Mouse (Mus musculus) bone marrow, adult 2 months (tissue): Measurements from ENCODE around the gene Prom1. TPM values are rescaled to one million over a fixed set of nuclear protein-coding genes. Genes with fewer than 3 reads are reported as not detected.

Source experiments
- H3K27ac ChIP-seq: fragments of 200-500 bp; 2 replicates; pipeline ENCODE4 v1.5.1; 2012; ENCODE audit warnings: low read depth, mild to moderate bottlenecking, control low read depth, inconsistent platforms, low read length; ENCODE audit not compliant: control insufficient read depth, poor library complexity, insufficient read depth
- H3K4me1 ChIP-seq: fragments of 200-500 bp; 2 replicates; pipeline ENCODE4 v1.6.1; 2011; ENCODE audit warnings: low read length; ENCODE audit not compliant: control insufficient read depth, insufficient read depth
- H3K4me3 ChIP-seq: fragments of 200-500 bp; replicated peaks from 2 replicates; pipeline ENCODE3; 2011; ENCODE audit warnings: mild to moderate bottlenecking, low read depth, low read length, control low read depth; ENCODE audit not compliant: control insufficient read depth
- CTCF ChIP-seq: fragments of 200-500 bp; IDR thresholded peaks from 2 replicates; pipeline ENCODE4 v1.5.1; 2011; ENCODE audit warnings: low read length, control low read depth; ENCODE audit not compliant: control insufficient read depth, insufficient read depth
- POLR2A ChIP-seq: fragments of 200-500 bp; IDR thresholded peaks from 2 replicates; pipeline ENCODE4 v1.6.1; 2011; ENCODE audit warnings: low read depth, mild to moderate bottlenecking, control low read depth, low read length, borderline replicate concordance; ENCODE audit not compliant: control insufficient read depth
- WGBS: fragments of 180-500 bp; shearing (Covaris S2); methylation state at CpG from one replicate; pipeline ENCODE4 v1.1.7; 2018; 5-methylcytosine and 5-hydroxymethylcytosine counted together
- polyA plus RNA-seq: library from polyadenylated mRNA; stranded (reverse); fragments of >200 nt; gene quantifications from 2 replicates; pipeline ENCODE4 v1.2.4, GENCODE M21; 2011; ENCODE audit warnings: low replicate concordance; ENCODE audit not compliant: missing spikeins, insufficient read depth, insufficient read length

Prom1 gene
- polyA plus RNA-seq, 1 experiment, result 58.9 TPM

- TF ChIP-seq POLR2A, result no peak
- no peak for TF ChIP-seq CTCF
- no peak overlapping the region for H3K27ac ChIP-seq
- WGBS, result 85% methylated on average over 1 of the region's 1 CpGs
- no peaks in the 10 kb centered on the region for H3K4me1 ChIP-seq
- H3K4me3 ChIP-seq, result no peak overlapping the region
Measured at GRCm38 (mm10) chr5:43976821-43977561, 124.8 kb downstream of the Prom1 start.

- TF ChIP-seq CTCF, result no peak
- TF ChIP-seq POLR2A, result no peak
- 81% methylated on average over 6 of the region's 6 CpGs for WGBS
- Histone ChIP-seq H3K4me3 (no peak overlapping the region), H3K27ac (no peak overlapping the region), H3K4me1 (no peaks in the 10 kb centered on the region)
Measured at GRCm38 (mm10) chr5:43974166-43974565, 127.7 kb downstream of the Prom1 start.

- 53% methylated on average over 2 of the region's 2 CpGs for WGBS
- TF ChIP-seq POLR2A (no peak), CTCF (no peak)
- Histone ChIP-seq H3K27ac (no peak overlapping the region), H3K4me1 (no peaks in the 10 kb centered on the region), H3K4me3 (no peak overlapping the region)
Measured at GRCm38 (mm10) chr5:43971156-43971555, 130.7 kb downstream of the Prom1 start.

- H3K27ac ChIP-seq, result no peak overlapping the region
- no peak overlapping the region for H3K4me3 ChIP-seq
- TF ChIP-seq CTCF (no peak), POLR2A (no peak)
- no peaks in the 10 kb centered on the region for H3K4me1 ChIP-seq
- WGBS, result 72% methylated on average over 2 of the region's 2 CpGs
Measured at GRCm38 (mm10) chr5:43970532-43970931, 131.3 kb downstream of the Prom1 start.

GRCm38 (mm10) chr5:43968634-43969033, 133.2 kb downstream of the Prom1 start:
- no peak for TF ChIP-seq CTCF
- no peak for TF ChIP-seq POLR2A
- H3K4me1 ChIP-seq, result no peaks in the 10 kb centered on the region
- H3K27ac ChIP-seq, result no peak overlapping the region
- no peak overlapping the region for H3K4me3 ChIP-seq
- WGBS, result 68% methylated on average over 2 of the region's 2 CpGs

GRCm38 (mm10) chr5:43961056-43961455, 140.8 kb downstream of the Prom1 start:
- 88% methylated on average over 3 of the region's 3 CpGs for WGBS
- TF ChIP-seq CTCF, result no peak
- no peak for TF ChIP-seq POLR2A

GRCm38 (mm10) chr5:43959884-43960440, 141.9 kb downstream of the Prom1 start:
- no peak overlapping the region for H3K4me3 ChIP-seq
- TF ChIP-seq CTCF, result no peak
- no peak for TF ChIP-seq POLR2A
- H3K4me1 ChIP-seq, result no peaks in the 10 kb centered on the region
- 72% methylated on average over 3 of the region's 3 CpGs for WGBS
- H3K27ac ChIP-seq, result no peak overlapping the region

More at GRCm38 (mm10) chr5:43961056-43961455, 140.8 kb downstream of the Prom1 start:
- Histone ChIP-seq H3K4me1 (no peaks in the 10 kb centered on the region), H3K4me3 (no peak overlapping the region), H3K27ac (no peak overlapping the region)

GRCm38 (mm10) chr5:43953241-43953640, 148.6 kb downstream of the Prom1 start:
- Histone ChIP-seq H3K4me3 (no peak overlapping the region), H3K27ac (no peak overlapping the region), H3K4me1 (no peaks in the 10 kb centered on the region)
- 69% methylated on average over 1 of the region's 1 CpGs for WGBS
- TF ChIP-seq CTCF, result no peak
- no peak for TF ChIP-seq POLR2A
